Mouse (Mus musculus): ENCODE data around the gene Cish. TPM values are rescaled to one million over a fixed set of nuclear protein-coding genes. Genes with fewer than 3 reads are reported as not detected.

Cish gene
- total and polyA plus RNA-seq, 3 experiments: 10.0 to 24.5 TPM; not detected in 1

- no peak for TF ChIP-seq CHD2 (IDR thresholded peaks at IDR 0.05; ENCODE audit: low read length)
- no peak for TF ChIP-seq MAFK (IDR thresholded peaks at IDR 0.05; ENCODE audit: borderline replicate concordance, low read depth, low read length)
- TF ChIP-seq MAX (IDR thresholded peaks at IDR 0.05; ENCODE audit: low read length): no peak
- peak; percentile 94 for TF ChIP-seq TAL1 (IDR thresholded peaks at IDR 0.05; ENCODE audit: low read length)
- peak; percentile 67 to 68; a peak in 3 of 4 replicates for TF ChIP-seq EP300 (IDR thresholded peaks at IDR 0.05; ENCODE audit: low read depth in 1 of 2, low read length in 2 of 2)
- TF ChIP-seq RAD21 (IDR thresholded peaks at IDR 0.05; ENCODE audit: low read depth, low read length): no peak
- TF ChIP-seq CHD1 (IDR thresholded peaks at IDR 0.05; ENCODE audit: low read depth, low read length): no peak
- no peak for TF ChIP-seq MYC (IDR thresholded peaks at IDR 0.05; ENCODE audit: low read depth, low read length)
- no peak for TF ChIP-seq SMC3 (IDR thresholded peaks at IDR 0.05; ENCODE audit: low read depth, low read length)
- no peak for TF ChIP-seq ZC3H11A (IDR thresholded peaks at IDR 0.05; ENCODE audit: low read depth, low read length)
Observed at GRCm38 (mm10) chr9:107272284-107272683, 23.5 kb upstream of the Cish start (continued).

GRCm38 (mm10) chr9:107273184-107273583 lies 22.6 kb upstream of the Cish start:
- Histone ChIP-seq H3K4me3 (ENCODE audit: control insufficient read depth in 1 of 2, insufficient read depth in 1 of 2, low read depth in 2 of 2, low read length in 2 of 2) (no peak overlapping the region), H3K79me2 (ENCODE audit: control insufficient read depth, insufficient read depth, low read length, poor library complexity) (no peaks in the 10 kb centered on the region), H3K27ac (ENCODE audit: control insufficient read depth, low read depth, low read length) (no peak overlapping the region), H3K36me3 (ENCODE audit: control insufficient read depth in 1 of 2, insufficient read depth in 2 of 2, low read length in 2 of 2) (peaks cover 0 to 32% of the 10 kb centered on the region in 2 experiments; a peak in 2 of 4 replicates), H3K4me1 (ENCODE audit: control insufficient read depth in 1 of 2, insufficient read depth in 2 of 2, low read length in 2 of 2) (peaks cover 25 to 48% of the 10 kb centered on the region in 2 experiments), H3K27me3 (ENCODE audit: control insufficient read depth in 1 of 2, insufficient read depth in 2 of 2, low read length in 2 of 2) (no peaks in the 10 kb centered on the region), H3K9ac (ENCODE audit: control insufficient read depth, low read depth, low read length, poor library complexity, severe bottlenecking) (no peak overlapping the region), H3K9me3 (replicated peaks; ENCODE audit: insufficient read depth, low read length) (no peaks in the 10 kb centered on the region)
- TF ChIP-seq SIN3A (IDR thresholded peaks at IDR 0.05; ENCODE audit: low read length) (no peak), MYB (IDR thresholded peaks at IDR 0.05; ENCODE audit: low read depth, low read length) (no peak), MXI1 (IDR thresholded peaks at IDR 0.05; ENCODE audit: low read depth, low read length) (no peak), MEF2A (IDR thresholded peaks at IDR 0.05; ENCODE audit: extremely low read depth, insufficient replicate concordance, low read depth, low read length, poor library complexity, severe bottlenecking) (no peak), E2F4 (IDR thresholded peaks at IDR 0.05; ENCODE audit: borderline replicate concordance, low read depth, low read length) (no peak), GATA1 (IDR thresholded peaks at IDR 0.05; ENCODE audit: low read depth, low read length) (no peak), JUND (IDR thresholded peaks at IDR 0.05; ENCODE audit: low read depth, low read length) (no peak), GABPA (IDR thresholded peaks at IDR 0.05; ENCODE audit: low read depth, low read length) (no peak), SMC3 (IDR thresholded peaks at IDR 0.05; ENCODE audit: low read depth, low read length) (no peak), MAFK (IDR thresholded peaks at IDR 0.05; ENCODE audit: borderline replicate concordance, low read depth, low read length) (no peak), MYC (IDR thresholded peaks at IDR 0.05; ENCODE audit: low read depth, low read length) (no peak), TAL1 (IDR thresholded peaks at IDR 0.05; ENCODE audit: low read length) (no peak), MAZ (IDR thresholded peaks at IDR 0.05; ENCODE audit: low read depth, low read length) (no peak), POLR2A (IDR thresholded peaks at IDR 0.05; ENCODE audit: control insufficient read depth in 1 of 2, insufficient read depth in 1 of 2, low read depth in 1 of 2, low read length in 2 of 2, poor library complexity in 1 of 2) (no peak), TBP (IDR thresholded peaks at IDR 0.05; ENCODE audit: low read depth, low read length) (no peak)
- DNase-seq (ENCODE audit: low read depth, low spot score): no peak
